Mouse (Mus musculus): ENCODE data around the gene Olfr435.

Olfr435 gene

DNA sequence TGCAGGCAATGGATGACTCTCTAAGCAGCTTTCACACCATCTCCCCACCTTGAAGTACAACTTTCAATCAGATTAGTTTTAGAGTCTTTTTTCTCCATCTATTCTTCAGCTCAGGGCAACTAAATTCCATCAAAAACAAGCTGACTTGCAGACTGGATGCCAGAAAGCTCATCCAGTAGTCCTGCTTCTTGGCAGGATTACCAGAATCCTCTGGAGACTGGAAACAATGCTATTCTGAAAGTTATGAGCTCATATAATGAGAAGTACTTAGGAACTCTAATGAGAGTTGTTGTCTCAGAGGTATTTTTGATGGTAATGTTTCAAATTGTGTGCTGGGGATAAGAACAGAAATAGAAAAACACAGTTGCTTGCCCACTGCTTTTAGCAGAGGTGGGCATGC, at the start of gene Olfr435:
Olfr435 (plus strand) TSS at position 366 of the 400 bp plus-strand sequence.
- ATAC-seq (ENCODE audit: low TSS enrichment) = peak; percentile 82

DNA sequence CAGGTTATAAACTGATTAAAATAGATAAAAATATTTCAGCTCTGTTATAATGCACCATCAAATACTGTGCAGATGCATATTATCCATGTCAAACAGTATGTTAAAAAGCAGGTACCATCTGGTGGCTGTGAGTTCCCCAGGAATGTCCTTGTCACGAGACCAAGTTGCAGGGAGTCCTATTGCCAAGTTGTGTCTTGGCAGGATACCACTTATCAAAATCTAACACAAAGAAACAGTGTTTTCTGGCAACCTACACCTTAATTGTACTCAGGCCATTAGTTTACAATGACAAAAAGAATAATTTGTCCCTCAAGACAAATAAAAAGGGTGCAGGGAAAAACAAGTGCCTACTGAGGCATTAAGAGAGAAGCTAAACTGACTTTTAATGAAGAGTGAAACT, 37.4 kb upstream of the Olfr435 start:
- no peak for ATAC-seq (ENCODE audit: low TSS enrichment)

DNA sequence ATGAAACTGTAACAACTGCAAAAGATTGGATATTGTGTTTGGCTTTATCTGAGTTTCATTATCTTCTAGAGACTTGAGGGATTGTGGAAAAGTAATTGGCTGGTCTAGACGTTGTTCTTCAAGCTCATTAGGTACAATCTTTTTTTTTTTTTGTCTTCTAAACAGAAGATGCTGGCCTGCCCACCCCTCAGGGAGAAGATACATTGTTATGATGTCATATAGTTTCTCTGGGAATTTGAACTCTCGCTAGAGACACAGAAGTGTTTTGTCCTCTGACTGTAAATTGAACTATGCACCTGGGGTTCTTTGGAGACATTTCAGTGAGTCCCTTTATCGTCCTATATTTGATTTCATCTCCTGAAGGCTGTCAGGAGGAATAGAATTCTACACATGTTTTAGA, 34.0 kb upstream of the Olfr435 start, which contains the start of gene Olfr437:
Olfr437 (plus strand) TSS at position 301 of the 400 bp plus-strand sequence.
- no peak for ATAC-seq (ENCODE audit: low TSS enrichment)

DNA sequence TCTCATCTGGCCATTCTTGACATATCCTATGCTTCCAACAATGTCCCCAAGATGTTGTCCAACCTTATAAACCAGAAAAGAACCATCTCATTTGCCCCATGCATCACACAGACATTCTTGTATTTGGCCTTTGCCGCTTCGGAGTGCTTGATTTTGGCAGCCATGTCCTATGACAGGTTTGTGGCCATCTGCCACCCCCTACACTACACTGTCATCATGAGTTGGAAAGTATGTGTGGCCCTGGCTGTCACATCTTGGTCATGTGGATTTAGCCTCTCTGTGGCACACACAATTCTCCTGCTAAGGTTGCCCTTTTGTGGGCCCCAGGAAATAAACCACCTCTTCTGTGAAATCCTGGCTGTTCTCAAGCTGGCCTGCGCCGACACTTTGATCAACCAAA, 29.7 kb upstream of the Olfr435 start:
- no peak for ATAC-seq (ENCODE audit: low TSS enrichment)

DNA sequence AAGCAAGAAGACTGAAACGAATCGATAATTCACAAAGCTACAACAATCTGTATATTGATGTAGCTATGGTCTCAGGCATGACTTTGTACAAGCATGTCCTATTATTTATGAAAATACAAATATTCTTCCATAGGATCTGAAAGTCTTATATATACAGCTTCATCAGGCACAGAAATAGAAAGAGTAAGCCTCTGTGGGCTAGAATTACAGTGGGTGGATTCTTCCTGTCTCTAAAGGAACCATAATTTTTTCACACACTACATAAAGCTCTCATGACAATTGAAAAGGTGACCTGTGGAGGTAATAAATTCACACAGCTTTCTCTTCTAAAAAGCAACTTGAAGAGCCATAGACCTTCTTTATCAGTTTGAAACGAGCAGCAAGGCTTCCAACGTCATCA, 25.1 kb upstream of the Olfr435 start, which contains the start of gene Olfr13:
Olfr13 (plus strand) TSS at position 301 of the 400 bp plus-strand sequence.
- no peak for ATAC-seq (ENCODE audit: low TSS enrichment)

DNA sequence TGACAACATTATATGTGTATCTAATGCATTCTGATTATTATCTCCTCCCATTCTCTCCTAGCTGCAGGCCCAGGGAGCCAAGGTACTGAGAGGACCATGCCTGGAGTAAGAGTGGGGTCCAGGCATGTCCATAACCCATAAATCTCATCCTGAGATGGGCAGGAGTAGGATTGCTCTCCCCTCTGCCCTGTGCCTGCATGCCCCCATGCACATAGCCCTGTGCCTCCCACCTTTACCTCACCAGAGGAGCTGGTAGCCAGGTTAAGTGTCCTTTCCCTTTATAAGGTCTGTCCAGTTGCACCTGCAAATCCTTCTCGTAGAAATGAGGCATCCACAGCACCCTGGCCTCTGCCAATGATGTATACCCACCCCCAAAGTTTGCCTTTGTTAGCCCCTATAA, 18.8 kb upstream of the Olfr435 start:
- ATAC-seq (ENCODE audit: low TSS enrichment) = no peak

DNA sequence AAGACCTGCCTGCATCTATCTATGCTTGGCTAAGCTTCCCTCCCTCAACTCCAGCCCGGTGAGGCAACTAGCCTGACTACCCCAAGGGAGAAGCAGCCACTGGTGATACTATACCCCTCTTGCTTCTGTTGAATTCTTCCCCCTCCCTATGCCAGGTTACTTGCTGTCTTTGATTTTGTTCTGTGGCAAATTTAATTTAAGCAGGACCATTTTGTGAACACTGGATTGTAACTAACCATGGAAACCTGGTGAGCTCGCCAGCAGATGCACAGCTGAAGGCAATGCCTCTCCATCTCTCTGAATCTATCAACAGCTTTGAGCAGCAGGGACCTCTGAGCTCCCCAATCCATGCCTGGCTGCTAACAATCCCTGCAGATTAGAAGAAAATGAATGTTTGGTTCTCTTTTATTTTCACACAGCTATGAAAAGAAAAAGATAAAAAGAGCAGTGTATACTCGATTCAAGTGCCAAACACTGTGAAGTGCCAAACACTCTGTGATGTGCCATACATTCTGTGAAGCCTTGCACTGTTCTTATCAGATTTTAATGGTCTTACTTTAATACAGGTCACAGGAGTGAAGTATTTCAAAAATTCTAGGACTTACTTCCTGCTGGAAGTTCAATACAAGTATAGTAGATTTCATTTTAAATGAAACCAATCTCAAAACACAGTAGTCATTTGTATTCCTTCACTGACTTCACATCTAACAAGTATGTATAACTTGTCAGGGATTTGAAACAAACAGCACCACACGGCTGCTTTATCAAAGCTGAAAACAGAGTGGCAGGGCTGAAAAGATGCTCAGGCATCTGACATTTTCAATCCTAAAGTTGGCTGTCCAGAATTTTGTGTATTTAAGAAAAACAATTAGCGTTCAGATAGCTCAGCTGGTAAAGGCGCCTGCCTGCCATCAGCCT, 18.1 kb upstream of the Olfr435 start:
- peak; percentile 67; the same call in 1 of the 2 replicates for ATAC-seq (ENCODE audit: low TSS enrichment)

DNA sequence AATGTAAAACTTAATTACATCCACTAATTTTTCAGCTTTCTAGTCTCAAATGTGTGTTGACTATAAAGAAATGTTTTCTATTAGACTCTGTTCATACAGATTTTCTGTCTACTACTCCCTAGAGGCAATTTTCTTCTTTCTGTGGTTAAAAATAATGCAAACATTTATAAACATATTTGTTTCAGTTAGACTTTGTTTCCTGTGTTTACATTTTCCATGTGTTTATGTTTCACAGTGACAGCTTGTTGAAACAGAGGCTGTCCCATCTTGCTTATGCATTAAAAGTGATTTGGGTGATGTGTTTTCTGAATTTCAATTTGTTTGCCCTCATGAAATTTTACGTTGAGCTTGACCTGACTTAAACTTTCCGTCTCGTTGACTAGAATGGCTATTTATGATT, 6.0 kb upstream of the Olfr435 start:
- no peak for ATAC-seq (ENCODE audit: low TSS enrichment)

DNA sequence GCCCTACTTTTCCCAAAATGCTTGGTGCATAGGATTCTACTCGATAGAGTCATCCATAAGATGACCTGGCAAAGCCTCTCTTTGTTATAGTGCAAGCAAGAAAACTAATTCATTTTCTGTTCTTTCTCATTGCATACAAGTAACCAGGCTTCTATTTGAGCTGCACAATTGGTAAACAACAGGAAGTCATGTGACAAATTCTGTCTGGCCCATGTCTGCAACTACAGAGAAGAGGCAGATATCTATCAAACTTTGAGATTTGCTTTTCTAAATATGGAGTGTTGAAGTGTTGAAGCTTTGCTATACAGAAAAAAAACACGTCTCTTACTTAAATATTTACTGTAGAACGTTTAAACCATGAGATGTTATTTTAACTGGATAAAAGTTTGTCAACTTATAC, 1.1 kb downstream of the Olfr435 start:
- no peak for ATAC-seq (ENCODE audit: low TSS enrichment)

DNA sequence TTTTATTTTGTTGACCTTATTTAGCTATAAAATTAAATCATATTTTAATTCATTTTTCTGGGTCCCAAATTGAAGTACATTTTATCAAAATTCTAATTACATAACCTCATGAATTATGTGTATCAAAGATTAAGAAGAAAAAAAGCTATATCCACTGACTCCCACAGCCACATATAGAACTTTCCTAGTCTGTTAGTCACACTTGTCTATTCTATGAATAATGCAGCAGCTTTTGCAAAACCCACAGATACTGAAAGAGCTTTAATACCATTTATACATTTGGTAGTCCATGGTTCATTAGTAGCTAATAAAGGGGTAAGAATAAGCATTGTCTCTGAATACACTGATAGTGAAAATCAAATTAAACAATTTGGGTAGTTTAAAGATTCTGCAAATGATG, 5.8 kb downstream of the Olfr435 start:
- ATAC-seq (ENCODE audit: low TSS enrichment) = peak; percentile 91

DNA sequence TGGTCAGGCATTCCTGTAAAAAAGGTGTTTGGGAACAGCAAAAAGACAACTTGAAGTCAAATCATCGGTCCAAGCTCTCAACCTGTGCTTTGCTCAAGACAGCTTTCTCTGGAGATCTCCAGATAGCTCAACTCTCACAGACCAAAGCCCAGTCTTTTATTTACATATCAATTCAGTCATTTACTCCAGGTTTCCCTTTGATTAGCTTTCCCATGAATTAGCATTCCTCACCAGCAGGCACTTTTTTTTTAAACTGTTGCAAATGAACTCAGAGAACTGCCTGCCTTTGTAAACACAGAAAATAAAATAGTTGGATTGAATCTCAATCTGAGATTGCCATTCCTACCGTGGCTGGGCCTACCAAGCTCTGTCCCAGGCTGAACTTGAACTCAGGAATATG, 8.4 kb downstream of the Olfr435 start:
- no peak for ATAC-seq (ENCODE audit: low TSS enrichment)

DNA sequence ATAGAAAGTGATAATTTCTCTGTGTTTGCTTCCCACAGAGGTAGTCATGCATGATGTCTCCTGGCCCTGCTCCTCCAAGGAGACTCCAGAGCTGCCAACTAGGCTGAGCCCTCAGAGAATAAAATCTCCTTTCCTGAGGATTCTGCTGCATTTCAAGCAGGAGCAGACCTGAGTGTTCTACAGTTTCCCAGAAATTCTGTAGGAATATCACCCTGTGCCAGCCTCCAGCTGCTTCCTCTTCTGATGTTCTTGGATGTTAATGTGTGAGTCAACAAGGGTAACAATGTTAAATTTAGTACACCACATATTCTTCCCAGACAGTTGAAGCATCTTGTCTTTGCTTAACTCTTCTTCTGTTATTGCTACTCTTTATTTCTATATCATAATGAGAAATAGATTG, 15.9 kb downstream of the Olfr435 start, which contains the start of gene Olfr434:
Olfr434 (plus strand) TSS at position 149 of the 400 bp plus-strand sequence.
- ATAC-seq (ENCODE audit: low TSS enrichment) = peak; percentile 97

DNA sequence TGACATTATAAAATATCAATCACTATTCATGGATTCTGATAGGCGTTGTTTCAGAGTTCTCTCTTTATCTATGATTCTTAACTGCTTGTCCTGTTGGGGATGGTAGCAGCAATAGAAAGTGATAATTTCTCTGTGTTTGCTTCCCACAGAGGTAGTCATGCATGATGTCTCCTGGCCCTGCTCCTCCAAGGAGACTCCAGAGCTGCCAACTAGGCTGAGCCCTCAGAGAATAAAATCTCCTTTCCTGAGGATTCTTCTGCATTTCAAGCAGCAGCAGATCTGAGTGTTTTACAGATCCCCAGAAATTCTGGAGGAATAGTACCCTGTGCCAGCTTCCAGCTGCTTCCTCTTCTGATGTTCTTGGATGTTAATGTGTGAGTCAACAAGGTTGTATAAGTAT, 34.3 kb downstream of the Olfr435 start, which contains the start of gene Olfr47:
Olfr47 (plus strand) TSS at position 275 of the 400 bp plus-strand sequence.
- peak; percentile 96 for ATAC-seq (ENCODE audit: low TSS enrichment)

DNA sequence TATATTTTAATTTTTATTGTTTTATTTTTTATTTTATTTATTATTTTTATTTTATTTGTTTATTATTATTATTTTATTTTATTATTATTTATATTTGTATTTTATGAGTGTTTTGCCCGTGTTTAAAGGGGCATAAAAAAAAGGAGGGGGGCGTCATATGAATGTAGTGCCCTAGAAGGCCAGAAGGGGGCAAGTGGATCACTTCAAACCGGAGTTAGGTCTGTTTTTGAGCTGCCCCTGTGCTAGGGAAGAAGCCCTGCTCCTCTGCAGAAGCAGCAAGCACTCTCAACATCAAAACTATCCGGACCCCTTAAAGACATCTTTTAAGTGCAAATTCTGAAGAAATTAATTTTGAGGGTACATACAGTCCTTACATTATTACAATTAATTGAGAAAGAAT, 45.1 kb downstream of the Olfr435 start:
- no peak for ATAC-seq (ENCODE audit: low TSS enrichment)

DNA sequence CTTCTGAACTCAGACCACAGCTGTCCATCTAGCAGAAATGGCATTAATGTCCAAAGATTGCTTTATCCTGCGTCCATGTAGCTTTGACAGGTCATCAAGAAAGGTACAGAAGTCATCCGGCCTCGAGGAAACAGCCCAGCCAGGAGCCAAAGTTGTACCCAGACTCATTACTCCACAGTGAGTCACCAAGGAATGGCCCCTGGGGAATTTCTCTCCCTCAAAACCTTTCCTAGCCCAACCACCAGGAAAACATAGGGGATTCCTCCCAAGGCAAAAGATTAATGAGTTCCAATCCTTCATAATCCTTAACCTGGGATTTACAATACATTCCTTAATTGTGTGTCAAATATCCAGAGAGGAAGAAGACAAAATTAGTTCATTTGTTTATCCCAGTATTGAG, 50.5 kb downstream of the Olfr435 start:
- ATAC-seq (ENCODE audit: low TSS enrichment) = no peak

DNA sequence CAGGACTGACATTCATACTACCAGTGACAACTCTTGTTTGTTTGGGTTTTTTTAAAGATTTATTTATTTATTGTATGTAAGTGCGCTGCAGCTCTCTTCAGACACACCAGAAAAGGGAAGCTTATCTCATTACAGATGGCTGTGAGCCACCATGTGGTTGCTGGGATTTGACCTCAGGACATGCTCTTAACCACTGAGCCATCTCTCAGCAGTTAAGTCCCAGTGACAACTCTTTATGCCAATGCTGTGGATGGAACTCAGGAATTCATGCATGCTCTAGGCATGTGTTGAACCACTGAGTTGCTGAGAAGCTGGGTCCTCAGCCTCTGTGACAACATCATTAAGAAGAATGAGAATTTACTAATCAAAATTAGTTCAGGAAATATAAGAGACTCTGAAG, 56.0 kb downstream of the Olfr435 start:
- ATAC-seq (ENCODE audit: low TSS enrichment) = no peak

Measured in frontal cortex, adult (tissue).